Mouse (Mus musculus): ENCODE results near the gene Eml1.

Eml1 gene

GRCm38 (mm10) chr12:108373611-108374010 lies 2.9 kb downstream of the Eml1 start:
- DNase-seq (ENCODE audit: low read depth, low spot score): no peak

DNA sequence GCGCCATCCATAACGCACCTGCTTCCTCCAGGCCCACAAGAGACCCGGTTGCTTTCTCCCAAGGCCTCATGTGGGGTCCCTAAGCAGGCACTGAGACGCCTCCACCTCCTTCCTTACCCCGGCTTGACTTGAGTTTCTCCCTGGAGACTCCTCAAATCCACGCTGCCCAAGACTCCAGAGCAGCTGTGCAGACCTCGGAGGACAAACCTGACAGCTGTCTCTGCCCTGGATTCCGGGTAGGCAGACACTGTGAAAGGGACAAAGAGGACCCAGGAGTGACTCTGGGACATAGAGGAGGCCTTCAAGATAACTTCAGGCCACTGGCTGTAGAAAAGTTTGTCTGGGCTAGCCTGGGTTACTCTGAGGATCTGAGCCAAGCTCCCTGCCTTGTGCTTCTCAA lies 3.9 kb downstream of the Eml1 start:
- no peak for DNase-seq (ENCODE audit: low read depth, low spot score)

DNA sequence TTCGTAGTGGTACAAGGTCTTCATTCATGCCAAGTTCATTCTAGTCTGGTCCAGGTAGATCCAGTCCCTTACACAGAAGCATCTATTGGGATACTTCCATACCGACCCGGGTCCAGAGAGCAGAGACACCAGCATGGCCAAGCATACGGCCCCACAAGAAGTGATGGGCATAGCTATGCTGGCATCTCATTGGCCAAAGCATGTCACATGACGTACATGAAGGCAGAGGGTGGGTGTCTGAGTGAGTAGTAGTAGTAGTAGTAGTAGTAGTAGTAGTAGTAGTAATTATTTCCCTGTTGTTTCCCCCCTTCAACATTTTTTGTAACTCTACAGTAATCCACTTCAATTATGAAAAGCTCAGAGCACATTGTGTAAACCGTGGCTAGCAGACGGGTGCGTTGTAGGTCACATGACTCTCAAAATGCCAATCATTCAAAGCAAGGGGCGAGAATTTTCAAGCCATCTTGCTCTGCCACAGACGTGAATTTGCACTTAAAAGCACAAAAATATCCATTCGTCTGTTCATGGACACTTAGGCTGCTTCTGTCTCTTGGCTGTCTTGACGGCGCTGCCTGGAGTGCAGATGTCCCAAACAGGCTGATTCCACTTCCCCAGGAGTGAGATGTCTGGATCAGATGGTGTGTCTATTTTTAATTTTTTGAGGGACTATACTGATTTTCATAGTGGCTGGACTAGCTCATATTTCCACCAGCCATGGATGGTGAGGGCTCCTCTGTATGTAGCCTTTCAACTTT lies 7.8 kb downstream of the Eml1 start:
- no peak for DNase-seq (ENCODE audit: low read depth, low spot score)

DNA sequence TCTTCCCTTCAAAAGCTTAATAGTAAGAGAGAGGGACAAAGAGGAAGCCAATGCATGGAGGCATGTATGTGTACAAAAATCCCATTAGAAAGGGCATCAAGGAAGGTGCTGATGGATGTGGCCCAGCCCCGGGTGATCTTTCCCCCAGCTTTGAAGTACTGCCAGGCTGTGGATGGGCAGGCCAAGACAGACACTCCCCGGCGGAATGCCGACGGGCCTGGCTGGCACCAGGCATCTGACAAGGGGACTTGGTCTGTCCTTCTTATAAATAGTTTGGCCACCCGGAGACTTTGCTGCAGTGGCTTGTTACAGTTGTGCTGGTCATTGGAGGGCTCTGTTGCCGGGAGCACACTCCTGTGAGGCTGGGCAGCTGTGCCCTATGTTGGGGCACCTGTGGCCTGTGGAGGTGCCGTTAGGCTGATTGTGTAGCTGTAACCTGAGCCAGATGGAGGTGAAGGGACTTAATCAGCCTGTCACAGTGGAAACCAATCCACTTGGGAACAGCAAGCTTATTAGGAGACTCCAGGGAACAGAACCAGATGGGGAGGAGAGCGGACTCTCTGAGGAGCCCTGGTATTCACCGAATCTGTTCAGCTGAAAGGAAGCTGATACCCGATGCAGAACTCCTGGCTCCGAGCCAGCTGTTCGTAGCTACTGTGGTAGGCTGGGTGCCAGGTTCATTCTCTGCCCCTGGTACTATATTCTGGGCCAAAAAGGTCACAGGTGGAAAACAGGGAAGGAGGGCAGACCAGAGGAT lies 15.9 kb downstream of the Eml1 start:
- DNase-seq (ENCODE audit: low read depth, low spot score): no peak

DNA sequence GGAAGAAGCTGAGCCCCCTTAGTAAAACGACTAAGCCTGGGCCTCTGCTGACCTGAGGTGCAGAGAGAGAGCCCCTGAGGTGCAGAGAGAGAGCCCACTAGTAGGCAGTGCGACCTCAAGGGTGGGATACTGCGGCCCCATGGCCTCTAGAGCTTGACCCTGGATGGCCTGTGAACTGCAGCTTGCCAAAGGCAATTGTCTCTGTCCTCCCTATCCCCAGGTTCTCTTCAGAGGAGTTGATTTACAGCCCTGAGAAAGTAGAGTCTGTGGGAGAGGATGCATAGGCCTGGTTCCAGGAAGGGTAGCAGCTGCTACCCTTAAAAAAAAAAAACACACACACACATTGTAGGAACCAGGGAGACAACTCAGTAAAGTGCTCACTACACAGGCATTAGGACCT lies 19.0 kb downstream of the Eml1 start:
- DNase-seq (ENCODE audit: low read depth, low spot score): no peak

DNA sequence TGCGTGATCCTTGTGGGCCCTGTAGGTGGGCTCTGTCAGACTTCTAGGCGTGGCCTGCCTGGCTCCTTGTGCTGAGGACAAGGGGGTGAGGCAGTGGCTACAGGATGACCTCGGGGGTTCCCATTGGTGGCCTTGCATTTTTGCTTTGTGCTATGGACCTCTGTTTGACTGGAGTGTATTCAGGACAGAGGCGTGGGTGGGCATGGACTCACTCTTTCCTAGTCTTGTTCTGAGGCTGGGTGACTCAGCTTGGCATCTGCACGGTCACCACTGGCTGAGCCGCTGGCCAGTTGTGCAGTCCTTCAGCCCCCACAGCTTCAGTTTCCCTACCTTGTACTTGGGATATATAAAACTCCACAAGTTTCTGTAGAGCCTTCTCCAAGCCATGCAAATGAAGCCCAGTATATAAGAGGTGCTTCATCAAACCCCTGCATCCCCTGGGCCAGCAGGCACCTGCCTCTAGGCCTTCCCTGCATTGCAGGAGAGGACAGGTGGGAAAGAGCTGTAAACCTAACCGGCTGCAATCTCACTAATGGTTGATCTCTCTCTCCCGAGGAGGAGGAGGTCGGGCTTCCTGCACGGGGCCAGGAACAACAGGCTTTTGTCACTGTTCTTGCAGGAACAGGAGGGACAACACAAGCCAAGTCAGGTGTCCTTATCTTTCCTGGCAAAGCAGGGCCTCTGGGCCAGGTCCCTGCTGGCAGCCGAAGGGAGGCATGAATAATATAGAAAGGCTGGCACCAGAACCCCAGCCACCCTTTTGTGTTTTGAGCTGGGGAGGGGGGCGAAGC lies 21.7 kb downstream of the Eml1 start:
- DNase-seq (ENCODE audit: low read depth, low spot score): no peak

DNA sequence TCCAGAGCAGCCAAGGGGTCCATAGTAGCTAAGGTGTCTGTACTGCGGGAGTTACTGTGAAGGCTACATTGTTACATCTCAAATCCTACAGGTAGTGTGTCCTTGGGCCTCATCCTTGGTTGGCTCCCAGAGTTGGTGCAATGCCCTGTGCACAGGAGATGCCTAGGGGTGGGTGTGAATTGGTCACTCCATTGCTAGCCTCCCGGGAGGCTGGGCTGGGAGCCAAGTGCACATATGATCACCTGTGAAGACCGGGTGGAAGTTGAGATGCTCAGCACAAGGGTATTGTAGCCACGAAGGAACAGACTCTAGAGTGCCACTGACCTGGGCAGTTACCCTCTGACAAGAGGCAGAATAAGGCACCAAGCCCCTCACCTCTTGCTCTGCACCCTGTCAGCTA lies 22.3 kb downstream of the Eml1 start:
- DNase-seq (ENCODE audit: low read depth, low spot score): no peak

DNA sequence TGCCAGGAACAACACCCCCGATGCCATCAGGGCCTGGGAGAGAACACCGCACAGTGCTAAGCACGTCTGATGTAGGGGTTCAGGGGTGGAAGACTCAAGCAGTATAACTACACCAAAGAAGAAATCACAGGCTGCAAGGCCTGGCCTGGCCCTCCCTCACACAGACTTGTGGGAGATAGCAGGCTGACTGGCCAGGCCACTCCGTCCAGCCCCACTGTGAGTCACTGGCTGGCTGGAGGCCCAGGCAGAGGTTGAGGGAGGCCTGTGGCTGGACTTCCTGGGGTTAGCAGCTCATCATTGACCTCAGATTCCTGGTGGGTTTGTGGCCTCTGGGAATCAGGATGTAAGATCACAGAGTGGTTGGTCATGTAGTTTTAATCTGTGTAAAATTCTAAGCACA lies 22.9 kb downstream of the Eml1 start:
- DNase-seq (ENCODE audit: low read depth, low spot score): no peak

DNA sequence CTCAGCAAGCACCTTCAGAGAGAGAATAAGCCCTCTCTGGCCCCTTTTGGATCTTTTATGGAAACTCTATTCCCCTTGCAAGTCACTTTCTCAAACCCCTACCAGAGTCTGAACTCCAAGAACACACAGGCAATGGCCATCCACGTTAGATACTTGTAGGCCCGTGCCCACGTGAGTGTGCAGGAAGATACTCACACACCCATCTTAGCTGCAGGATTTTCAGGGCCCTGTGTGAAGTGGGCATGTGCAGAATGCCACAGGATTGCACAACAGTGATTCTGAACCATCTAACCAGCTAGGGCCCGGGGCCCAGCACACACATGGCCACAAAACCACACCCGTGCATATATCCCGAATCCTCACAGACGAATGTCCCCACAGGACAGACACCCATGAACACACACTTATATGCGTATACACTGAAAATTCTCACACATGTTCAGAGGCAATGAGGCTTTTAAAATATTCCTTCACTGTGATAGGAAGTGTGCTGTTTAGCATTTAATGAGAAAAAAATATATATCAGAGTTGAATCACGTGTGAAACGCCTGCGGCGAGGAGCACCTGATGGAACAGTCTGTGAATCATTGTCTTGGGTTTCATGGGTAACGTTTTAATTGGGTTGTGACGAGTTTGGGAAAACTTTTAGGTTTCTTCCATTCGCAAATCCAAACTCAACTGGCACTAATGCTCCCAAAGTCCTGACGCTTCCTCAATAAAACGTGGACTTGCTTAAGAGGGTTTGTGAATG lies 24.0 kb downstream of the Eml1 start:
- DNase-seq (ENCODE audit: low read depth, low spot score): no peak

DNA sequence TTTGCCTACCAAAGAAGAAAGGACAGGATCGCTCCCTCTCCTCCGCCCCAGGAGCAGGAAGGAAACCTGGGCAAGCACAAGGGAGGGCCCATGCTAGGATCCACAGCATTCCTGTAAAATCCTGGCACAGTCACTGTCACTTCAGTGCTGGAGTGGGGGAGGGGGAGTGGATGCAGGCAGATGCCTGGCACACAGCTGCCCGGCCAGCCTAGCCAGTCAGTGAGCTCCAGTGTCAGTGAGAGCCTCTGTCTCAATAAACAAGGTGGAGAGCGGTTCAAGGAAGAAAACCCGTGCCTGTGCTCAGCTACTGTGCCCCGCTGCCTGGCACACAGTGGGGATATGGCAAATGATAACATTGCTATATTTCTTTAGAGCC lies 24.5 kb downstream of the Eml1 start:
- DNase-seq (ENCODE audit: low read depth, low spot score): no peak

DNA sequence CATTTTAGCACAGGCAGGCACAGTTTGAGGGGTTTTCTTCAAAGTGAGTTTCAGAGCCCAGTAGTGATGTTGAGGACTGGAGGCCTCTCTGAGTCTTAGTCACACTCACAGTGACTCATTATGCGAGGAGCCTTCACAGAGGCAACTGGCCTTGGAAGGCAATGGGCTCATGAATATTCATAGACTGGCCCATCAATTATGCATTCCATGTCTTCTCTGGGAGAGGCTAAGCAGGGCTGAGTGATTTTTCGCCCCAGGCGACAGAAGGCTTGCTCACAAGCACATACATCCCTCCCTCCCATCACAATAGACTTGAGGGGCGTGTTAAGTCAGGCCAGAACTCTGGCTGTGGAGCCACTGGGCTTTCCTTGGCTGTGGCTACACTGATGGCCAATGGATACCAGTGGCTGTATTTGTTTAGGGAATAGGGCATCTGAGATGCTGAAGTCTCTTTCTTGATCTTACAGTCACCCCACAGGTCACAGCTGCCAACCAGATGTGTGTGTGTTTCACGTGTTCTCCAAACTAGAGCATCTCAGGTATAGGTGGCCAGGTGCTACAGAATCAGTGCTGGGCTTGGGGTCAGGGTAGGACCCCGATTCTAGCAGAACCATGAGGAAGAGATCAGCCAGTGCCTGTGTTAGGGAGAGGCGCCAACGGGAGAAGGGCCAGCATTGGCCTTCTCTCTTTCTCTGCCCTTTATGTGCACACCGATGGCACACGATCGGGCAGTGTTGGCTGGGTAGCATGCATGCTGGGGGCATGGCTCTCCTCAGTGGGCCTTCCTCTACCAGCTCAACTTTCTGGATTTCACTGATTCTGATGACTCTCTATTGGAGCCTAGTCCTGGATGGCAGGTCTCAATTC lies 25.6 kb downstream of the Eml1 start:
- DNase-seq (ENCODE audit: low read depth, low spot score): no peak

DNA sequence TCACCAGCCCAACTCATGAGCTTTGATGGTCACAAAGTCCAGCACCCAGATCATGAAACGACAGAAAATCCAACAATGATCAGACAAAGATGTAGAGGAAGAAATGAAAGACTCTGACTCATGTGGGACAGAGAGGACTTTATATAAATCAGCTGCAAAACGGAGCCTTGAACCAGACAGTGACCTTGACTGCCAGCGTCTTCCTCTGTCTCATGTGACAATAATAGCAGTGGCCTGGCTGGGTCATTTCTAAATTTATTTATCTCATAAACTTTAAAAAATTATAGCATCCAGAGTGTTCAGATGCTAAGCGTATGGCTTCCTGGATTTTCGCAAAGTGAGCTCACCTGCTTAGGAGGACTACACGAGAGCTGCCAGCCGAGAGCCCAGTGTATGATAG lies 27.9 kb downstream of the Eml1 start:
- no peak for DNase-seq (ENCODE audit: low read depth, low spot score)

DNA sequence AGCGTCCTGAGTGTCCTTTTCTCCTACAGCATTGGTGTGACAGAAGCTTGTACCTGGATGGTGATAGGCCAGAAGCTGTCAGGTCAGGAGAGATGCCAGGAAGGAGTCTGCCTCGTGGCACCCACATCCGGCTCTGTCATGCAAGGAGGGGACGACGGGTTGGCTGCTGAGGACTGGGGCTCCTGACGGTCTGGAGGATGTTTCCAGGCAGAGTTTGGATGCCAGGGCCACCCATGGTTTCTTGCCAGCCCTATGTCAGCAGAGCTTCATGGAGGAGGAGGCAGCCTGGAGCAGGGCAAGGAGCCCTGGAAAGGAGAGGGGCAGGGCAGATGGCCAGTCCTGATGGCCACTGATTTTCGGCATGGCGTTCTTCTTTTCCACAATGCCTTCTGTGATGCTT lies 28.4 kb downstream of the Eml1 start:
- DNase-seq (ENCODE audit: low read depth, low spot score): no peak

DNA sequence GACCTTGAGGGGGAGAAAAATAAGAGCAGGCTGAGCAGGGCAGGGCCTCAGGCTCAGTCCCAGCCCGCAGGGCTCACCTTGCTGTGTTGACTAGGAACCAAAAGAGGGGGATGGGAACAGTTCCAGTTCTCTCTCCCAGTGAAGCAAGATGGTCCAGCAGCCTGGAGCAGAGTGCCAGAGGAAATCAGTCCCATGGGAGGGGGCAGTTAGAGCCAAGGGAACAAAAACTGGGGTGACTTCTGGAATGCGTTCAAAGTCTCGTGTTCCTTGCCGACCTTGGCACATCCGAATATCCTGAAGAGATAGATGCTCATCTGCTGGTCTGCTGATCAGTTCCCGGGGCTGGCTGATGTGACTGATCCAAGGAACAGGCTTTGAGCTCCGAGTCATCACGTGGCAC lies 30.2 kb downstream of the Eml1 start:
- no peak for DNase-seq (ENCODE audit: low read depth, low spot score)

DNA sequence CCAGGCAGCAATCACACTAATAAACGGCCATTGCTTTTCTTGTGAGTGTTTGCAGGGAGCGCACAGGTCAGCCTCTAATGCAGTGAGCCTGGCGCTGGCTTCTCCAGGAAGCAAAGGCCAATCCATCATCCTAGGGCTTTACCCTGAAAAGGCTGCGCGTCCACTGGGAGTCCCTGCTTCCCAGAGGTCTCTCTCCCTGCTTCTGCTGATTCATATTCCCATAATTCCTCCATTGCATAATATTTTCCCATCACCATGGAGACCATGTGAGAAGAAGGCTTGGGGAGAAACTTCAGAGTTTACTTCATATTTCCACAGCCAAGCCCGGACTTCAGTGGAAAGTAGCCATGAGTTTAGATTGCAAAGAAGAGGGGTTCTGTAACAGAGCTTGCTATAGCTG lies 33.2 kb downstream of the Eml1 start:
- DNase-seq (ENCODE audit: low read depth, low spot score): no peak

- no peak for DNase-seq (ENCODE audit: low read depth, low spot score)
Measured at GRCm38 (mm10) chr12:108409100-108409499, 38.3 kb downstream of the Eml1 start.

DNA sequence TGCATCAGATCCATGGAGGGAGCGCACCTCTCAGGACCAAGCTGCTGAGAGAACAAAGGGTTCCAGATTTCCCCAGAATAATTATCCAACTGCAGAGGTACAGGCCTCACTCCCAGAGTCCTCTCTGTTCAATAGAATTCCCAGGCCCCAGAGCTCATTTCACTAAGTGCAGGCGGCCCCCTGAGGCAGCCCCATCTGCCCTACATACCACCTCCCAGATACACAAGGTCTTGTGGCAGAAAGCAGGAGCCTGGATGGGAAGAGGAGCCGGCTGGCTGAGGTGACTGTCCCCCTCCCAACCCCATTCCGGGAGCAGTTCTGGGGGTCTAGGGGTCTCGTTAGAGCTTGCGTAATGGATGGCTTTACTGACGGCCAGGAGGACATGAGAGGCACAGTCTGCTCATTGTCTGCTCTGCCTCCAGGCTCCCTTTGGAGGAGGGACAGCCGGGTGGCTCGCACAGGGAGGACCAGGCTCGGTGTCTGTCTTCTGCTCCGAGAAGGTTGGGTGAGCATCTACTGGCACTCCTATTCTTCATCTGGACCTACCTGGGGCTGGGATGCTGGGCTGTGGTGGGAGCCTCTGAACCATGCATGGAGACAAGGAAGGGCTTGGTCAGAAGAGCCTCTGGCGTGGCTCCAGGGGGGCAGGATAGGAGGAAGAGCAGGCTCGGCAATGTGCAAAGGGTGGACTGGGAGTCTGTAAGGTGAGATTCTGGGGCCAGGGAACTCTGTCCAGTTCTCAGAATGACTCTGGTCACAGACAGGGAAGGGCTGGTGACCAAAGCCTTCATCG lies 39.9 kb downstream of the Eml1 start:
- no peak for DNase-seq (ENCODE audit: low read depth, low spot score)

DNA sequence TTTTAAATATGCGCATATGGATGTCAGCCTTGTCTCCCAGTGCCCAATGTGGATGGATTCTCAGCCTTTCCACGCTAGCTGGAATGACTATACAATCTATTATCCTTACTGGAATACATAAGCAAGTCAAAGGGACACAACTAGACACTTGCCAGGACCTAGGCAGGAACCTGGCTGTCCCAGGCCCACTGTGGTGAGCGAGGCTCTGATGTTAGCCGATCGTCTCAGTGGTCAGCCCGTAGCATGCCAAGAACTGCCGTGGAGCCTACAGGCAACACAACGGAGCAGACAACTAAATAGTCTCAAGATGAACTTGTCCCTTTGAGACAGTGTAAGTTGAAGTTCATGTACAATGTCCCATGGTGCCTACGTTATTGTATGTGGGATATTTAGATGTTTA lies 44.2 kb downstream of the Eml1 start:
- no peak for DNase-seq (ENCODE audit: low read depth, low spot score)

DNA sequence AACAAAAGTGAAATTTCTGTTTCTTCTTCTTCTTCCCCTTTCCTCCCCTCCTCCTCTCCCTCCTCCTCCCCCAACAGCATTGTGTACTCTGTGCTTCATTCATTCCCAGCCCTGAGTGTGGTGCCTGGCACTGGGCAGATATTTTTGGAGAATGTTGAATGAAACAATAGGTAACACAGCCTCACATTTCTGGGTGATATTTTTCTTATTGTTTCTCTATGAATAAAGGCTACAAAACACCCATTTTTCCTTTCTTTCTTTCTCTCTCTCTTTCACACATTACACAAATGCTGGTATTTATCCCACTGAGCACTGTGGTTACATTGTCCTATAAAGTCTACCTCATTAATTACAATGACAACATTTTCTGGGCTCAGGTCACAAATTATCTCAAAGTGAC lies 48.8 kb downstream of the Eml1 start:
- no peak for DNase-seq (ENCODE audit: low read depth, low spot score)

DNA sequence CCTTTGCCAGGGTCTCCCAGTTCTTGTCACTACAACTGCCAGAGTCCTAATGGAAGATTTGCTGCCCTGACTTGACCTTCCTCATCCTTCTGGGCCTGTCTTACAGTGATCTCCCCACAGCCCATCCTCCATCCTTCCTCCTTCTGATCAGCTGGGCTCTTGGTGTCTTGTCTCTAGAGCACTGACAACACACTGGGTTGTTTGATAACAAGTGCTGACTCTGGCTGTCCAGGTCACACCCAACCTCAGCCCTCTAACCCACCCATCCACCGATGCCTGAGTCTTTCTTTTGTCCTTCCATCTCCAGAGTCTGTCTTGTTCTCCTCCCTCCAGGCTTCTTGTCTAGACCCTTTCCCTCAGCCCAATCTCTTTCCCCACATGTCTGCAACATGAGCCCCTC lies 50.7 kb downstream of the Eml1 start:
- DNase-seq (ENCODE audit: low read depth, low spot score): no peak
